Mouse (Mus musculus) MEL (cell line): Measurements from ENCODE around the gene Olfr1024.

Experiments
- CTCF ChIP-seq, 3 experiments: IDR thresholded peaks in 2 of 3; conservative IDR thresholded peaks in 1 of 3; 2 replicates each; pipeline ENCODE4 v1.5.1; 2011 to 2012; ENCODE audit warnings: low read length in 3 of 3, low read depth in 2 of 3, mild to moderate bottlenecking in 2 of 3, improper control_type of control experiment in 1 of 3, inconsistent platforms in 1 of 3, mixed read lengths in 1 of 3, moderate library complexity in 1 of 3; ENCODE audit not compliant: control insufficient read depth in 1 of 3, insufficient read depth in 1 of 3, poor library complexity in 1 of 3, severe bottlenecking in 1 of 3
- JUND ChIP-seq: IDR thresholded peaks from 2 replicates; pipeline ENCODE4 v1.6.1; 2011; ENCODE audit warnings: low read depth, mild to moderate bottlenecking, improper control_type of control experiment, low read length
- POLR2A ChIP-seq, 2 experiments: IDR thresholded peaks; 2 replicates each; pipeline ENCODE4 v1.6.1; 2011 to 2012; ENCODE audit warnings: low read length in 2 of 2, mild to moderate bottlenecking in 2 of 2, control low read depth in 1 of 2, improper control_type of control experiment in 1 of 2, low read depth in 1 of 2, moderate library complexity in 1 of 2; ENCODE audit not compliant: control insufficient read depth in 1 of 2, insufficient read depth in 1 of 2, poor library complexity in 1 of 2

DNA sequence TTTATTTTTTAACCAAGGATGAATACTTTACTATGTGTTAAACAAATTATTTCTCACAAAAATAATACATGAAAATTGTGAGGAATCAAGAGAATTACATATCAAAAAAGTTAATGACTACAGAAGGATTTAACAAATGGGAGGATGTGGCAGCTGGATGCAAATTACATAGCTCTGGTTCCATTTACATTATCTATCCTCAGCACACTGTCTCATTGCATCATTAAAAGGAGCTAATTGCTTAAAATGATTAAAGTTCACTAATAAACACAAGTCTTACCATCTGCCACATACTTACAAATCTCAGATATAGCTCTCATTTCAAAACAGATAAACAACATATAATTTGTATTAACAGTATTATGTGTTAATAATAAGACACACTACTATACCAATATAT, 8.3 kb upstream of the Olfr1024 start:
- TF ChIP-seq JUND (no peak), POLR2A (IDR thresholded peaks at IDR 0.05; ENCODE audit: control insufficient read depth in 1 of 2, insufficient read depth in 1 of 2, low read depth in 1 of 2, low read length in 2 of 2, poor library complexity in 1 of 2) (no peak), CTCF (IDR thresholded peaks at IDR 0.05 in 2 of 3, conservative IDR thresholded peaks at IDR 0.05 in 1 of 3; ENCODE audit: control insufficient read depth in 1 of 3, insufficient read depth in 1 of 3, low read depth in 2 of 3, low read length in 3 of 3, poor library complexity in 1 of 3, severe bottlenecking in 1 of 3) (no peak)
